Mouse (Mus musculus): ENCODE data around the gene Iqsec1.
A peak's percentile ranks its signal among the peaks of the same experiment; 100 is the strongest.

Iqsec1 gene

DNA sequence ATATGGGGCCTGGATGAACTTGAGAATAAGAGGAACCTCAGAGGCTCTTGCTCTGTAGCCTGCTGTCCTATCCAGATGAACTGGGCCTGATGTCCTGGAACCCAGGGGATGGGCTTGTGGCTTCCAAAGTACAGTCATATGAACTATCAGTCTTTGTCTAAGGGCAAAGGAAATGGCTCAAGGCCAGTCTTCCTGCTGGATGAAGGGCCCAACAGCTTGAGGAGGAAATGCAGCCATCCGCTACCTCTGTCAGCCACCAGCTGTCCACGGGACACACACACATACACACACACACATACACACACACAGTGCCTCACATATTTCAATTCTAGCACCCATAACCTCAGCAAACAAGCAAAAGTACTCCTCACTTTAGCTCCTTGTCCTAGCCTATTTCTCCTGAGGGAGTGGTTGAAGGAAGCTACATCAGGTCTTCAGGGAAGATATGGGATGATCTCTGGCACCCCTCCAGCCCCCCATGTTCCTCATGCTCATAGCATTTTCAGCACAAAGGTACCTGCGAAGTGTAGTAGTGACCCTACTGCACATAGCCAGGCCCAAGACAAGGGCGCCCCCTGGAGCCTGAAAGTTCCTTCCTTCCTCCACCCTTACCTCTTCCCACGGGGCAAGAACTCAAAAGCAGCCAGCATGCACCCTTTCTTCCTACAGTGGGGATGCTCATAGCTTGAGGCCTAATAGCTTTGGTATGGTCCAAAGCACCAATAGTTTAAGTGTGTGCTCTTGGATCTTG, 267.3 kb downstream of the Iqsec1 start:
- peak; percentile 52 to 74 for DNase-seq

DNA sequence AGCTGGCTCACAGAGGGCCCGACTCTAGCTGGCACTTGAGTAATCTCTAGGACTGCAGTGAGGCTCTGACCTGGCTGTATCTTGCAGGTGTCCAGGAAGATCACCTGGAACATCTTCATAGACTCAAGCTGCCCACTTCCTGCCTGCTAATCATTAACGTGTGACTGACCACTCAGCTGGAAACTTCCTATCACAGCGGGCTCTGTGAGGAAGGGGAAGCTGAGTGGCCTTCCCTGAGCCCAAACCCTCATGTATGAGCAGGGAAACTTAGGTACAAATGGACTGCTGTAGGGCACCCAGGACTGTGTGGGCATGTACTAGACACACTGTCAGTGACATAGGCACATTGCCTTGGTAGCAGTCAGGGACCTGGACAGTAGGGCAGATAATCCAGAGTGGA, 268.3 kb downstream of the Iqsec1 start:
- no peak for DNase-seq

DNA sequence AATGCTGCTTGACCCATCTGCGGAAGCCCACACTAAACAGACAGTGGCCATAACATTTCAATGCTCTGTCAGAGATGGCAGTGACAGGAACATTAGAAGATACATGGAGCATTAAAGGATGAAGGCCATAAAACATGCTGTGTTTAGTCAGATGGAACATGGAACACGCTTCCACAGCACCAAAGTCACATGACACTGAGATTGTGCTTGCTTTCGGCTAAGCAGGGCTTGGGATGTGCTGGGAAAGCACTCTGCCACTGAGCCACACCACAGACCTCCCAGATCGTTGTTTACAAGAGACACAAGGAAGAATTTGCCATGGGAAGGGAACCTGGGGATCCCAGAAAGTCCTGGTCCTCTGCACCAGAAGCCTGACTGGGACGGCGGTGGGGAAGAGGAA, 269.1 kb downstream of the Iqsec1 start:
- no peak for DNase-seq

DNA sequence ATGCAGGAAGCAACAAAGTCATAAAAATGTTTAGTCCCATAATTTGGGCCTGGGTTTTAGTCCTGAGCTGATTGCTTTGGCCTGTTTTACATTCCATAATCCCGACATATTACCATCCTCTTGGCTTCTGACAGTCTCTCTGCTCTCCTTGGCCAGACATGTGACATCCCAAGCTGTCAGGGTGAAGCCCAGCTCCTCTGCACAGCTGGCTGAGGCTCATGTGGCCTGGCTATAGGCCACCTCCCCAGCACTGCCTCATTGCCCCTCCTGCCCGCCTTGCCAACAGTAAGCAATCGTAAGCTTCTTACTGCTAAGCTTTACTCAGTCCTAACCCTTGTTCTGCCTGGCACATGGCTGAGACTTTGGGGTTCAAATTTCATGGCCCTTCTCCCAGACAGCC, 270.0 kb downstream of the Iqsec1 start:
- DNase-seq = peak in 1 of 2 experiments; percentile 54

GRCm38 (mm10) chr6:90717711-90718110, 270.8 kb downstream of the Iqsec1 start:
- peak in 1 of 2 experiments; percentile 46 for DNase-seq

GRCm38 (mm10) chr6:90716853-90717252, 271.6 kb downstream of the Iqsec1 start:
- DNase-seq = no peak

GRCm38 (mm10) chr6:90716066-90716704, 272.3 kb downstream of the Iqsec1 start:
- peak in 1 of 2 experiments; percentile 70 for DNase-seq

GRCm38 (mm10) chr6:90715245-90715905, 273.1 kb downstream of the Iqsec1 start:
- no peak for DNase-seq

GRCm38 (mm10) chr6:90713650-90714049, 274.8 kb downstream of the Iqsec1 start:
- DNase-seq = no peak

- DNase-seq = peak in 1 of 2 experiments; percentile 72
These were observed 275.7 kb downstream of the Iqsec1 start for GRCm38 (mm10) chr6:90712486-90713480.

DNA sequence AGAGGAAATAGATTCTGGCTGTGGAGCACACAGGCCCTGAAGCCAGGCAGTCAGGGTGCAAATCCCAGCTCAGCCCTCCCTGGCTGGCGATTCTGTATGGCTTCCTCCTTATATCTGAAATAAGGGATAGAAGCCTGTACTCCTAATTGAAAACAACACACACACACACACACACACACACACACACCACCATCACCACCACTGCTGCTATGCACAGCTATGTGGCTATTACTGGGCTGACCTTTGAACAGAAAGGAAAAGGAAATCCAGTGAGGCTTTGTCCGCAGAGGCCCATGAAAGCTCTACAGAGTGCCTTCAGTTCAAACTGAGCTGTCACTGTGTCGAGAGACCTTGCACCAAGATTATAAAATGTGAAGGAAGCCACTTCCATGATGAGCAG, 276.4 kb downstream of the Iqsec1 start:
- DNase-seq = no peak

DNA sequence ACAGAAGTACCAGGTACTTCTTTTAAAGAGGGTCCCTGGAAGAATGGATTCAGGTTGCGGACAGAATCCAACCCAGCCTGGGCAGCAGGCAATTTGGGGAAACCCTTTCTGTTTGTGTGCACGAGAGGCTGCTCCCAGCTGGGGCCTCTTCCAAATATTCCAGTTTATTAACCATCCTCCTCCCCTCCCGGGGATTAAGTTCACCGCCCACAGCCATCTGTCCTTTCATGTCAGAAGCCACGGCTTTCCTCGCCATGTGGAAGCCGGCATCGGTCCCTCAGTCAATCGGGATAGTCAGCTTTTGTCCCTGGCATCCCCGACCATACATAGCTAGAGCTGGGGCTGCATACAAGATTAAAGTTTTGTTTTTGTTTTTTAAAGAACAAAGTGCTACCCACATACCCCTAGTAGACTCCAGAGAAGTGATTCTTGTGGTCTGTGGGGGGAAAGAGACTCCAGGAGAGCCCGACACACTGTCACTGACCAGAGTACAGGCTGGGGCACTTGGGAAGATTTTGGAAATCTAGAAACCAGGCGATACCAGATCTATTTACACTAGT, 276.9 kb downstream of the Iqsec1 start:
- DNase-seq = peak; percentile 77 to 86

GRCm38 (mm10) chr6:90710778-90711177, 277.7 kb downstream of the Iqsec1 start:
- no peak for DNase-seq

DNA sequence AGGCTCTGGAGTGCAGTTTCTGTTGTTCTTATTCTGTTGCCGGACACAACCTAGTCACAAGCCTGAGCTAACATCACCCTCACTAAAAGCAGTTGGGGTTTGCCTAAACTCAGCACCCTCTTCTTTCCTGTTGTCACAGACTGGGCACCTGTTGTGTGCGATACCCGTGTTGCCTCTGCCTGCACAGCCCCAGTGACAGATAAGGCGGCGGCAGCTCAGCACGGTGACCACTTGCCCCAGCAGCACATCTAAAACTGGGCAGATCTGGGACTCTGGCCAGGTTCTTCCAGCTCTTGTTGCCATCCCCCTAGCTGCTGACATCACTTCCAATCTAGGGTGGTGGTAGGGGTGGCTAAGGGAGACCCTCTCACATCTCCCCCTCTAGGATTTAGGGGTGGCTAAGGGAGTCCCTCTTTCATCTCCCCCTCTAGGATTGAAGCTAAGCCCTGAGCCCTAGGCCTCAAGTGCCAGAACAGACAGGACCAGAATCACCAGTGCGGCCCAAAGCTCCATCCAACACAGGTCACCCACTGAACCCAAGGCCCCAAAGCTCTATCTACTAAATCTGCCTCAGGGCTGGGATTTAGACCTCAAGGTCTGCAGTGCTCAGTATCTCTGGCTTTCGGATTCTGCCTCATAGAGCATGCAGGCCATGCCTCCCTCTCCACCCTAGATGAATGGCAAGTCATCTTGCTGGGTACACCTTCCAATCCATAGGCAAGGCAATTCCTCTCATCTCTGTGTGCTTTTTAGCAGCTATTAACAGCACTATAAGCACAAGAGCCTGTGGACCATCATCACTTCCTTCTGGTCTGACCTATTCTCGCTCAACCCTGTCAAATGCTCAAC, 278.3 kb downstream of the Iqsec1 start:
- DNase-seq = peak in 1 of 2 experiments; percentile 45

DNA sequence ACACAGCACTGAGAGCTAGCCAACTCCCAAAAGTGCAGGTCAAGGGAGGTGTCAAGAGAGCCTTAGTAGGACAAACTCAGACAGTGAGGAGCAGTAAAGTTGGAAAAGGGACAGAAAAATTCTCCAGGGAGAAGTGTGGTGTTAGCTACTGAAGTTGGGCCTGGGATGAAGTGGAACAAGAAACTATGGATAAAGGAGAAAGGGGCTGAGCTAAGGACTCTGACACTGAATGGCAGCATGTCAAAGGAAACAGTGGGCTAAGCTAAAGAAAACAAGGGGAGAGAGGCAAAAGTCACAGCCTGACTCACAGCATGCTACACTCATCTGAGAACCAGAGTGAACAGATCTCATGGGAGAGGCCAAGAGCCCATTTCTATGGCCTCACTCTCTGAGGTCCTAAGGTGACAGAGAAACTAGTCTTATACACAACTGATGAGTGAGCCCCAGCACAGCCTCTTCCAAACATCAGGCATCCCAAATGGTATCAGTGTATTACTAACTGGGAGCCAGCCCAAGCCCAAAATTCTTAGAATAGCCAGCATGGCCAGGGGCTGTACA, 280.3 kb downstream of the Iqsec1 start:
- no peak for DNase-seq

DNA sequence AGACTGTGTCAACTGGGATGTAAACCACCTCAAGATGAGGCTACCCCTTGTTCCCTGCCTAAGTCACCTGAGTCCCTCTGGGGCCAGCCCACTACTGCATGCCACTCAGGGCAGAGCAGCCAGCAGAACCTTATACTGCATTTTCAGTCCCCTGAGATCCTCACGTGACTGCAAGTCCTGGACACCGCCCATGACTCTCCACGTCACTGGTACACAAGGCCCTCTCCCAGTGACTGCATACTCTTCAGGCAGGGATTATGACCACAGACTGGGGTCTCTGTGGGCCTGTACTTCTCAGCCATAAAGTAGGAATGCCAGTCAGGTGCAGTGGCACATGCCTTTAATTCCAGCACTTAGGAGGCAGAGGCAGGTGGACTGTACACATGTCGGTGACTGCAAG, 281.3 kb downstream of the Iqsec1 start:
- DNase-seq = no peak

DNA sequence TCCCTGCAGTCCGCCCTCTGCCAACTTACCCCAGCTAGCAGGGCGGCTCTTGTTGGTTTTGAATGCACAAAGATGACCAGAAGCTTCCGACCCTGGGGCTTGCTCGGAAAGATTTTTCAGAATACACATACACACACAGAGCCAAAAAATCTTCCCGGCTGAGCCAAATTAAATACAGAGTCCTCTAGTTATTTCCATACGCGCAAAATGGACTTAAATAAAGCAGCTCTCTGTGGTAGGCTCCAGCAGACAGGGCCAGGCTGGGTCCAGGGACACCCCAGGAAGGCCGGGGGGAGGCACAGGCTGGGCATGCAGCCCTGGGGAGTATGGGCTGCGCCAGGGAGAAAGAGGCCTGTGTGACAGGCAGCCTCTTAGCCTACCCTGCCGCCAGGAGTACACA, 282.0 kb downstream of the Iqsec1 start:
- DNase-seq = peak; percentile 38 to 40

DNA sequence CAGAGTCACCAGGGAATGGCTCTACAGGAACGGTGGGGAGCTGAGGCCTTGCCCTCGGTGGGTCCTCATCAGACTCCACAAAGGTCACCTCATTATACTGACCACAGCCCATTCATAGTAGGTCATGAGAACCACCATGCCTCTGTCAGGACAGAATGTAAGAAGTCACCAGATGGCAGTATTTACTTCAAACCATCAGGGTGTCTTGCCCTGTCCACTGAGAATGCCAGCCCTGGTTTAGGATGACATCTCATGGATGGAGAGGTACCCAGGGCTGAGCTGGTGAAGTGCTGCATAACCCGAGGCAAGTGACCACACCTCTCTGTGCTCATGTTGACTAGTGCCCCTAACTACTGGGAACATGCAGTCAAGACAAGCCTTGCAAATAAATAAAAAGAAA, 282.7 kb downstream of the Iqsec1 start:
- DNase-seq = peak; percentile 43 to 54

GRCm38 (mm10) chr6:90704705-90705344, 283.7 kb downstream of the Iqsec1 start:
- DNase-seq = peak; percentile 91 to 92

GRCm38 (mm10) chr6:90703782-90704181, 284.7 kb downstream of the Iqsec1 start:
- peak; percentile 18 to 28 for DNase-seq
